Mouse (Mus musculus) embryonic fibroblast, embryonic 13.5 days (primary cell): Measurements from ENCODE around the gene Aco2. TPM values are rescaled to one million over a fixed set of nuclear protein-coding genes. Genes with fewer than 3 reads are reported as not detected.

Experiments used
- H3K27ac ChIP-seq: 2 replicates; pipeline ENCODE4 v1.5.1; 2012; ENCODE audit warnings: low read length, control low read depth, inconsistent platforms; ENCODE audit not compliant: insufficient read depth
- H3K4me1 ChIP-seq: 2 replicates; pipeline ENCODE4 v1.6.1; 2011; ENCODE audit warnings: low read length; ENCODE audit not compliant: control insufficient read depth, insufficient read depth
- H3K4me3 ChIP-seq: 2 replicates; pipeline ENCODE4 v1.5.1; 2011; ENCODE audit warnings: mild to moderate bottlenecking, control low read depth, low read length; ENCODE audit not compliant: insufficient read depth
- CTCF ChIP-seq: IDR thresholded peaks from 2 replicates; pipeline ENCODE4 v1.5.1; 2011; ENCODE audit warnings: mild to moderate bottlenecking, control low read depth, low read length, moderate library complexity, borderline replicate concordance; ENCODE audit not compliant: insufficient read depth
- POLR2A ChIP-seq: IDR thresholded peaks from 2 replicates; pipeline ENCODE4 v1.6.1; 2011; ENCODE audit warnings: low read depth, mild to moderate bottlenecking, control low read depth, low read length, moderate library complexity
- polyA plus RNA-seq: library from polyadenylated mRNA; stranded (reverse); fragments of >200 nt; gene quantifications from 2 replicates; pipeline ENCODE4 v1.2.4, GENCODE M21; 2011; ENCODE audit warnings: low read depth; ENCODE audit not compliant: missing spikeins, insufficient read length

The Aco2 gene
- polyA plus RNA-seq, 1 experiment: 150 TPM

GRCm38 (mm10) chr15:81940219-81940618 lies 68.1 kb downstream of the Aco2 start:
- no peaks in the 10 kb centered on the region for H3K4me1 ChIP-seq
- no peak for TF ChIP-seq POLR2A
- no peak for TF ChIP-seq CTCF
- H3K27ac ChIP-seq: no peak overlapping the region
- H3K4me3 ChIP-seq: no peak overlapping the region

- TF ChIP-seq POLR2A (no peak), CTCF (no peak)
- Histone ChIP-seq H3K27ac (no peak overlapping the region), H3K4me3 (no peak overlapping the region), H3K4me1 (no peaks in the 10 kb centered on the region)
Observed at GRCm38 (mm10) chr15:81941010-81941409, 68.9 kb downstream of the Aco2 start.

DNA sequence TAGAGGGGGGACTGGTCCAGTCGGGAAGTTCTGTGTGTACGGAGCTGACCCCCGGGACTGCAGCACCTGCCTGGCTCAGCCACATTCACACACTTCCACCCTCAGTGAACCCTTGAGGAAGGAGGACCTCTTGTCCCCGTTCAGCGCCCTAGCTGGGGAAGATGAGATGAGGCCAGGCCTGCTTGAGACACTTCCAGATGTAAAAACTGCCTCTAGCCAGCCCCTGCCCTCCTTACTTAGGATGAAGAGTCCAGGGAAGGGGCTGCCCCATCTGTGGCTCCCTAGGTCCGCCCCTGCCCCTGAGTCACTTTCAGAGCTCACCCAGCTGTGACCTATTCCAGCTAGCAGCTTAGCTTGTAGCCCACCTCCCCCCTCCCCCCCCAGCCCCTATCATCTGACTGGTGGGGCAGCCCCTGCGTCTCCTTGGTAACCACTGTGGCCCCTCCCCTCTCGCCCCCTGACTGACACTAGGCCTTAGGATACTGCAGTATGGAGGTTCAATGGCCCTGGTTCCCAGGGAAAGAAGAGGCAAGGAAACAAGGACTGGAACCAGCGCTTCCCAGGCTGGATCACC lies 71.2 kb downstream of the Aco2 start:
- TF ChIP-seq CTCF: no peak
- no peak for TF ChIP-seq POLR2A
- Histone ChIP-seq H3K4me3 (no peak overlapping the region), H3K27ac (no peak overlapping the region), H3K4me1 (no peaks in the 10 kb centered on the region)

GRCm38 (mm10) chr15:81949076-81949475 lies 77.0 kb downstream of the Aco2 start:
- TF ChIP-seq POLR2A: no peak
- TF ChIP-seq CTCF: no peak
- no peak overlapping the region for H3K4me3 ChIP-seq

DNA sequence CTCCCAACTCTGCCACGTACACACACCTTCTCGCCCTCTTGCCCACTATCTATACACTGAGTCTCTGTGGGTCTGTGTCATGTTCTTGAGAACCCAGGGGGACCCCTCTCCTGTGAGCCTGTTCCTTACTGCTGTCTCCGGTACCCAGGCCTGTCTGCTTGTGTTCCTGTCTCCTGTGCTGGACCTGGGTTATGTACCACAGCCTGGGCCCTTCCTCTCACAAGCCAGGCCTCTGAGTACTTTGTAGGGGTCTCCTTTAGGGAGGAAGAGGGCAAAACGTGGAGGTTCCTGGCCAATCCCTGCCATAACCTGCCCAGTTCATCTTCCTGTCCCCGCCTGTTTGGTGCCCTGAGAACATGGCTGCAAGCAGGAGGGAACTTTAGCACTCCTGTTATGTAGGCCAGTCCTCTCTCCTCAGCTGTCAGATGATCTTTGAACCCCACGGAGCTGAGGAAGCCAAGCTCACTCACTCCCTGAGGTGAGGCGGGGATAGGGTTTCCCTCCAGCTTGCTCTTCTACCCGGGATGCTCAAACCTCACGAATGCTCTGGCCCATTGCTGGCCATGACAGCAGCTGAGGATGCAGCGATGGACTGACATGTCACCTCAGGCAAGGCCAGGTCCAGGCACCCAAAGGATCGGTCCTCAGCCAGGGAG lies 77.5 kb downstream of the Aco2 start:
- Histone ChIP-seq H3K4me3 (no peak overlapping the region), H3K27ac (no peak overlapping the region), H3K4me1 (no peaks in the 10 kb centered on the region)
- TF ChIP-seq POLR2A (no peak), CTCF (no peak)

More at GRCm38 (mm10) chr15:81949076-81949475, 77.0 kb downstream of the Aco2 start:
- Histone ChIP-seq H3K4me1 (no peaks in the 10 kb centered on the region), H3K27ac (no peak overlapping the region)

DNA sequence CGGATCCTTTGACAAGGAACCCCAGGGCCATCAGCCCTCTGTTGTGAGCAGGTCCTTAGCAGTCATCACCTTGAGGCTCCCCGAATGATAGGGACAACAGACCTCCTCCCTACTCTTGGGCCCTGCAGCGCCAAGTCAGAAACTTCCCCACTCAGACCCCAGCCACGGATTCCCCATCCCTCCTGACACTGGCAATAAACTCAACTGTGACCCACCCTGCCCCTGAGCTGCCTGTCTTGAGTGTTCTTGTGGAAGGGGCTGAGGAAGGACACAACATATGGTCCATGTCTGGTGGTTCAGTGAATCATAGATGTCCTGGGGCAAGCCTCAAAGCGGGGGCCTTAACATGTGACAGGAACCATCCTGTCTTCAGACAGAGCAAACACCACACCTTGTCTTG lies 78.6 kb downstream of the Aco2 start:
- TF ChIP-seq CTCF: no peak
- TF ChIP-seq POLR2A: no peak
- Histone ChIP-seq H3K4me3 (no peak overlapping the region), H3K4me1 (no peaks in the 10 kb centered on the region), H3K27ac (no peak overlapping the region)

GRCm38 (mm10) chr15:81951159-81951558 lies 79.0 kb downstream of the Aco2 start:
- TF ChIP-seq CTCF: no peak
- TF ChIP-seq POLR2A: no peak
- H3K4me3 ChIP-seq: no peak overlapping the region
- no peak overlapping the region for H3K27ac ChIP-seq

DNA sequence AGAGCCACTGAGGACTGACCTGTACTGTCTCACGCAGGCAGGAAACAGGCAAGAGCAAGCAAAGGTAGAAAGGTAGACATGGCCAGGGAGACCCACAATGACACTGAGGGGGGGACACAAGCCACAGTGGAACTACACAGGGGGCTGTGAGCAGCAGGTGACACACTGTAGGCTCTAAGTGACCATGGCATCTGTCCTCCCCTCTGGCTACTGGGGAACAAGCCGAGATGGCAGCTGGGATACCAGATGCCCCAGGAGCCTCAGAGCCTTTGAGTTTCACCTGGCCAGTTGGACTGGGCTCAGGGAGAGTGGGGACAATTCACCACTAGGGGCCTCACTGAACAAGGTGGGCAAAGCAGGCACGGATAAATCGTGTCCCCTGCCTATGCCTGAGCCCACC lies 80.2 kb downstream of the Aco2 start:
- Histone ChIP-seq H3K4me3 (no peak overlapping the region), H3K27ac (no peak overlapping the region), H3K4me1 (no peaks in the 10 kb centered on the region)
- TF ChIP-seq CTCF (no peak), POLR2A (no peak)

More at GRCm38 (mm10) chr15:81951159-81951558, 79.0 kb downstream of the Aco2 start:
- H3K4me1 ChIP-seq: no peaks in the 10 kb centered on the region

GRCm38 (mm10) chr15:81954151-81954583 lies 82.1 kb downstream of the Aco2 start:
- Histone ChIP-seq H3K4me1 (no peaks in the 10 kb centered on the region; the same call in 1 of the 2 replicates), H3K27ac (no peak overlapping the region), H3K4me3 (no peak overlapping the region)
- TF ChIP-seq CTCF: no peak
- no peak for TF ChIP-seq POLR2A

DNA sequence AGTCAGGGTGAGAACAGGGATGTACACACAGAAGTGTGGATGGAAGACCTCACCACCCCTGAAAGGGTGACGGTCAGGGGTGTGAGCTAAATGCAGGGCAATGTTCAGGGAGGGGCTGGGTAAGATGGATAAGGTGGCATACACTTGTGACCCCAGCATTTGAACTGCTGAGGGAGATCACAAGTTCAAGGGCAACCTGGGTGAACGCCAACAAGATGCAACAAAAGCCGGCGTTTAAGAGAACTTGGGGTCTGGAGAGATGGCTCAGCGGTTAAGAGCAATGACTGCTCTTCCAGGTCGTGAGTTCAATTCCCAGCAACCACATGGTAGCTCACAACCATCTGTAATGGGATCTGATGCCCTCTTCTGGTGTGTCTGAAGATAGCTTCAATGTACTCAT lies 82.6 kb downstream of the Aco2 start:
- TF ChIP-seq POLR2A: no peak
- no peak for TF ChIP-seq CTCF
- H3K4me1 ChIP-seq: no peaks in the 10 kb centered on the region; the same call in 1 of the 2 replicates
- H3K27ac ChIP-seq: no peak overlapping the region
- no peak overlapping the region for H3K4me3 ChIP-seq

- no peak for TF ChIP-seq POLR2A
- TF ChIP-seq CTCF: no peak
- Histone ChIP-seq H3K4me1 (no peaks in the 10 kb centered on the region; the same call in 1 of the 2 replicates), H3K4me3 (no peak overlapping the region), H3K27ac (no peak overlapping the region)
Observed at GRCm38 (mm10) chr15:81955414-81955813, 83.3 kb downstream of the Aco2 start.
